Mouse (Mus musculus): ENCODE measurements around the gene Prl7a2. TPM values are rescaled to one million over a fixed set of nuclear protein-coding genes. Genes with fewer than 3 reads are reported as not detected.

The Prl7a2 gene
- polyA plus RNA-seq (2015; fragmentation: Nextera tagmentation; extraction: Ambion mirVana) = not detected in 2 replicates

GRCm38 (mm10) chr13:27667936-27668335 is at the start of gene Prl7a2:
Gene Prl7a2, minus strand, starts transcription at chr13:27668036.

GRCm38 (mm10) chr13:27716636-27717035 is 48.8 kb upstream of the Prl7a2 start, which contains the start of gene Prl7d1:
Gene Prl7d1, minus strand, starts transcription at chr13:27716736.

GRCm38 (mm10) chr13:27642393-27642792 is 25.4 kb downstream of the Prl7a2 start, which contains the start of gene Prl7a1:
Gene Prl7a1, minus strand, starts transcription at chr13:27642493.

GRCm38 (mm10) chr13:27610482-27610881 is 57.4 kb downstream of the Prl7a2 start, which contains the start of gene Prl7b1:
Gene Prl7b1, minus strand, starts transcription at chr13:27610582.

Other genes with a start within 250 kb of the Prl7a2 start
- gene Prl8a6, start 229.3 kb downstream of the Prl7a2 start, polyA plus RNA-seq (2015; fragmentation: Nextera tagmentation; extraction: Ambion mirVana) = not detected in 2 replicates
- not detected in 2 replicates for gene Prl8a8, start 154.8 kb downstream of the Prl7a2 start, polyA plus RNA-seq (2015; fragmentation: Nextera tagmentation; extraction: Ambion mirVana)
- not detected in 2 replicates for gene Prl8a9, start 103.4 kb downstream of the Prl7a2 start, polyA plus RNA-seq (2015; fragmentation: Nextera tagmentation; extraction: Ambion mirVana)
- not detected in 2 replicates for gene Prl8a1, start 85.9 kb downstream of the Prl7a2 start, polyA plus RNA-seq (2015; fragmentation: Nextera tagmentation; extraction: Ambion mirVana)
- 1.2 and 1.4 TPM in 2 replicates for gene Prl7b1, start 57.5 kb downstream of the Prl7a2 start, polyA plus RNA-seq (2015; fragmentation: Nextera tagmentation; extraction: Ambion mirVana)
- gene Prl7a1, start 25.5 kb downstream of the Prl7a2 start, polyA plus RNA-seq (2015; fragmentation: Nextera tagmentation; extraction: Ambion mirVana) = not detected in 2 replicates
- not detected in 2 replicates for gene Prl7d1, start 48.7 kb upstream of the Prl7a2 start, polyA plus RNA-seq (2015; fragmentation: Nextera tagmentation; extraction: Ambion mirVana)
- gene Prl7c1, start 112.8 kb upstream of the Prl7a2 start, polyA plus RNA-seq (2015; fragmentation: Nextera tagmentation; extraction: Ambion mirVana) = not detected in 2 replicates
- not detected in 2 replicates for gene Prl2a1, start 133.6 kb upstream of the Prl7a2 start, polyA plus RNA-seq (2015; fragmentation: Nextera tagmentation; extraction: Ambion mirVana)
- gene Prl2c1, start 181.3 kb upstream of the Prl7a2 start, polyA plus RNA-seq (2015; fragmentation: Nextera tagmentation; extraction: Ambion mirVana) = not detected in 2 replicates

Measured in adrenal gland, postnatal 0 days (tissue).